Mouse (Mus musculus) layer of hippocampus, adult 2 months (tissue): ENCODE data around the gene Enox1. TPM values are rescaled to one million over a fixed set of nuclear protein-coding genes. Genes with fewer than 3 reads are reported as not detected.
A peak's percentile ranks its signal among the peaks of the same experiment; 100 is the strongest.

Experiments used
- DNase-seq, 2 experiments: peaks; one replicate each; pipeline ENCODE4 v3.0.0; 2022; ENCODE audit warnings: low spot score in 2 of 2
- H3K27ac ChIP-seq: fragments of 200-600 bp; 2 replicates; pipeline ENCODE4 v1.8.1; 2022
- H3K4me3 ChIP-seq: fragments of 200-600 bp; 2 replicates; pipeline ENCODE4 v1.8.1; 2022; ENCODE audit warnings: mild to moderate bottlenecking
- CTCF ChIP-seq: fragments of 200-600 bp; conservative IDR thresholded peaks from 2 replicates; pipeline ENCODE4 v1.8.1; 2022; ENCODE audit warnings: antibody characterized with exemption, mild to moderate bottlenecking, moderate library complexity
- total RNA-seq, 2 experiments: library from RNA; stranded (reverse); gene quantifications; 2 replicates each; pipeline ENCODE4 v1.2.3; 2021

Enox1 gene
- total RNA-seq, 2 experiments from 2014 or later = 61.3 to 67.7 TPM

GRCm38 (mm10) chr14:77636931-77637330, 480.4 kb downstream of the Enox1 start:
- no peak overlapping the region for H3K27ac ChIP-seq
- TF ChIP-seq CTCF = no peak
- peak; percentile 30 to 47 for DNase-seq
- H3K4me3 ChIP-seq = no peak overlapping the region

- TF ChIP-seq CTCF = no peak
- DNase-seq = no peak
These were observed 481.6 kb downstream of the Enox1 start for GRCm38 (mm10) chr14:77638148-77638547.

GRCm38 (mm10) chr14:77638616-77639015, 482.1 kb downstream of the Enox1 start:
- Histone ChIP-seq H3K4me3 (no peak overlapping the region), H3K27ac (no peak overlapping the region)
- no peak for TF ChIP-seq CTCF
- no peak for DNase-seq

More at GRCm38 (mm10) chr14:77638148-77638547, 481.6 kb downstream of the Enox1 start:
- Histone ChIP-seq H3K4me3 (no peak overlapping the region), H3K27ac (no peak overlapping the region)

DNA sequence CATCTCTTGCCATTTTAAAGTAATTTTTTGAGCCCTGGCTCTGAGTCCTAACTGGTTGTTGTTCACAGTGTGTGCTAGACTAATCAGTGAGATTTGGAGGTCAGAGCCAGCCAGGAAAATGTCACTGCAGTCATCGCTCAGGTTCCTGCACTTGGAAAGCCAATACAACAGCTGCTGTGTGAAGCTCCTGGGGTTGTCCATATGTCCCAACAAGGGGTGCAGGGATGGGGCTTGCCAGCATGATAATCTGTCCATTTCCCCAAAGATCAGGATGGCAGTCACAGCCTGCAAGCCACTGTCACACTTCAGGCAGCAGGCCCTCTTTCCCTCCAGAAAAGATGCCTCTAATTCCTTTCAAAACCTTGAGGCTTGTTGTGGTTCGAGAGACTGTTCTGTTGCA, 483.0 kb downstream of the Enox1 start:
- DNase-seq = no peak
- no peak overlapping the region for H3K4me3 ChIP-seq
- TF ChIP-seq CTCF = no peak
- H3K27ac ChIP-seq = no peak overlapping the region

DNA sequence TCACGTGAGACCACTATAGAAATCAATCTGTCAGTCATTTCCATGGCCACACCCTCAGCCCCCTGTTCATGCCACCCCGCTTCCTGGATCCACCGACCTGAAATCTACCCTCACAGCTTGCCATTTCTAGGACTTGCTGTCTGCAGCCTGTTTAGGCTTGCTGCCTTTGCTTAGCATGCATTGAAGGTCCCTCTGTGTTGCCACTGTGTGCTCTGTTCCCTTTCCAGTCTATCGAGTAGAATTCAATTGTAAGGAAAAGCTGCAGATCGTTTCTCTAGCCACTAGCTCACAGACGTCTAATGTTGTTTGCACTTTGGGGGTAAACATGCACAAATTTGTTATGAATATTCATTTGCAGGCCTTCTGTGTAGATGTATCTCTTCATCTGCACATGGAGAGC, 485.8 kb downstream of the Enox1 start:
- TF ChIP-seq CTCF = no peak
- no peak overlapping the region for H3K4me3 ChIP-seq
- DNase-seq = no peak
- H3K27ac ChIP-seq = peak overlapping the region; percentile 48

DNA sequence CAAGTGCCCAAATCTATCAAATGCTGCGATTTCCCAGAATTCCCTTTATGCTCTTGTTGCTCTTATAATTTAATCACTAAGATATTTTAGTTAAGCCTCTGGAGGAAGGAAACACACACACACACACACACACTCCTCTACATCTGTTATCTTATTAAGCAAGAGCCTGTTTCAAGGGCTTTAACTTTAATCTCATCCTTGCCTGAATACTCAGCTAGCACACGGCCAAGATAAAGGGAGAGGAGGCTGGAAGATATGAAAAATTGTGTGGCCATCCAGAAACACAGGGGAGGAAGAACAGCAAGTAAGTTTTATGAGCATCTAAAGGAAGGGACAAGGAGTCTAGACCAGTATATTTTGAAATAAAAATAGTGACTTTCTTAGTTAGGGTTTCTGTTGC, 489.6 kb downstream of the Enox1 start:
- DNase-seq = no peak
- no peak overlapping the region for H3K4me3 ChIP-seq
- no peak overlapping the region for H3K27ac ChIP-seq
- TF ChIP-seq CTCF = no peak

GRCm38 (mm10) chr14:77647017-77647416, 490.5 kb downstream of the Enox1 start:
- Histone ChIP-seq H3K4me3 (no peak overlapping the region), H3K27ac (0 out of 2 replicates have a peak overlapping the region, but pooled peaks have one; percentile 32)
- DNase-seq = no peak
- no peak for TF ChIP-seq CTCF

DNA sequence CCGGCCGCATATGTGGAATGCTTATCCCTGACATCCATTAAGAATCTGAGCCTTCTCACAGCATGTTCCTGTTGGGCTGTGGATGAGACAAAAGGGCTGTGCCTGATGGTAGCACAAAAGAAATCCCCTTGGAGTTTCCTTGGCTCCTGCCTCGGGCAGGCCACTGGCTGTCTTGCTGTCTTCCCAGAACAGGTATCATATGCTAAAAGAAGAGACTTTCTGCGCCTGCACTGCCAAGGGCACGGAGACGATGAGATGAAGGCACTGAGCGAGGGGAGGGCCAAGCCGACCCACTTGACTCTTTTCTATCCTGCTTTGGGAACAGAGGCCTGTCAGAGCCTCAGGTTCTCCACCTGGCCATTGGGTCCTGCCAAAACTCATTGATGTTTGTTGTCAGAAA, 491.7 kb downstream of the Enox1 start:
- Histone ChIP-seq H3K4me3 (no peak overlapping the region), H3K27ac (peak overlapping the region; percentile 80; the same call in 1 of the 2 replicates)
- TF ChIP-seq CTCF = no peak
- DNase-seq = no peak

DNA sequence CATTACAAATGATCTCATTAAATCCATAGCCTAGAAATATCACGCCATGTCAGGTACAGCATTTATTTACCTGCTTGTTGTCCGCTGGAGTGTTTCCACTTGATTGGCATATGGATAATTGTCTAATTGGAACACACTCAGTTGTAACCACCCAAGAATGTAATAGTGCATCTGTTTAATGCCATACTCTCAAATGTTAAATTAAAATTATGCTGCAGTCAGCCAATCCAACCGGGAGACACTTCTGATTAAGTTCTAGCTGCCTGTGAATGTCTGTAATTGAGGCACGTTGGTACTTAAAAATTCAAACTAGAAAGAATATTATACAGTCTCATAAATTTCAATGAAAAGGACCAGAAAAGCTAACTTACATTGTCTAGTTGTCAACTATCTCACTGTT, 502.2 kb downstream of the Enox1 start:
- H3K4me3 ChIP-seq = no peak overlapping the region
- no peak for TF ChIP-seq CTCF
- 0 out of 2 replicates have a peak overlapping the region, but pooled peaks have one; percentile 18 for H3K27ac ChIP-seq
- DNase-seq = no peak

GRCm38 (mm10) chr14:77662273-77662672, 505.7 kb downstream of the Enox1 start:
- DNase-seq = no peak
- Histone ChIP-seq H3K4me3 (no peak overlapping the region), H3K27ac (no peak overlapping the region)
- TF ChIP-seq CTCF = no peak

DNA sequence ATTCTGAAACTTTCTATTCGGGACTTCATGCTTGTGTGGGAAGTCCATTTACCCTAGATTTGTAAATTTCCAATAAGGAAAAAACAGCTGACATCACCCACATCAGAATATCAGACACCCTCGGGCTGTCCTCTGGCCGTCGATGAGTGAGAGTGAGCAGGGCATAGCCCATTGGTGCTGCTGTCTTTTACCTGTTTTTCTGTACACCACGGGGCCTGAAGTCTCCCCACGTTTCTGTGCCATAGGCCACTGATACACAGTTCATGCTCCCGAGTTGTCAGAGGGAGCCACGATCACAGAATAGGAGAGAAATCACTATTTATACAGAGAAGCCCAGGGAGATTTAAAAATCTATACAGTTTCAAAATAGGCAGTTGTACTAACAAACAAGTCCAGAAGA, 506.4 kb downstream of the Enox1 start:
- no peak overlapping the region for H3K4me3 ChIP-seq
- no peak for DNase-seq
- H3K27ac ChIP-seq = no peak overlapping the region
- TF ChIP-seq CTCF = no peak

DNA sequence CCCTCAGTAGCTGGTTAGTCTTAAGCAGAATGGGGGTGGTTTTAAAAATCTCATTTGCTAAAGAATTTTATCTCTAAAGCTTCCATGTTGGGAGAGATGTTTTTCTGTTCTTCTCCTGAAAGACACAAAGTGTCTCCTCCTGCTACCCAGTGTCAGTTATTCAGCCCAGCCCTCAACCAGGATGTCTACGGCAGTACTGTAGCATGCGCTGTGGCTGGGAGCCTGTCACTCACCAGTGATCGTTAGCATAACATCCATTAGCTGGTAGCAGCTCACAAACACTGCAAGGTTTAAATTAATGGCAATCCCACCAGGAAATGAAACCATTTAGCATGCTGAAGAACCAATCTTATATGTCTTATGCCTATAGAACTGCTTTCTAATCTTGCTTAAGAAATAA, 511.5 kb downstream of the Enox1 start:
- no peak for TF ChIP-seq CTCF
- Histone ChIP-seq H3K4me3 (no peak overlapping the region), H3K27ac (no peak overlapping the region)
- DNase-seq = no peak

DNA sequence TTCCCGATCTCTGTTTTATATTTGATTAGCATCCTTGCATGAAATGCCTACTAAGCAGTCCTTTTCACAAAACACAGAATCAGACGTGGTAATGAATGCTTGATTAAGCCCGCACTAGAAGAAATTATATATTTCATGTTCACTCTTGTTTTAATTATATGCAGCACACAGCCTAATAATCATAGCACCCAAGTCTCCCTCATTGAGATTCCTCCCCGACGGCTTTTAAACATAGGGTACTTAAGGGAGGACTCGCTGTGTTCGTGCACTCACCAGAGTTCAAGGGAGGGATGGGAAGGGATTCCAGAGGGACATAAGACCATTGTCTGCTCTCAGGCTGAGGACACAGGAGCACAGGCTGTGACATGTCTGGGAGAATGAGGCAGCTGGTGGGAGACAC, 512.9 kb downstream of the Enox1 start:
- TF ChIP-seq CTCF = no peak
- Histone ChIP-seq H3K27ac (no peak overlapping the region), H3K4me3 (no peak overlapping the region)
- DNase-seq = no peak

DNA sequence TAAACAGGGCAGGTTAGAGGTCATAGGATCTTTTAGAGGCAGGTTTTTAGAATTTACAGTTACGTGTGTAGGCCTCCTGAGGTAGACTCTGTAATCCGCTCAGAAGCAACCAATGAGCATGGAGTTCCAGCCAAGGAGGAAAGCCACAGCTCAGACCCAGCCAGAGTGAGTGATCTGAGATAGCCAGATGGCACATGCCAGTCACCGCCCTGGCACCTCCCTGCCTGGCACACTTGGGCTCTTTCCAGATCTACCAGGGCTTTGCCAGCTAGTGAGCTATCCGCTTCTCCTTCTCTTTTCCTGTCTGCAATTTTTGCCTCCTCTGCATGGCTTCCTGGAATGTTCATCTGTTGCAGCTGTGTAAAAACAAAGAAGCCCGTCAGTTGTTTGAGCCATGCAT, 514.4 kb downstream of the Enox1 start:
- TF ChIP-seq CTCF = no peak
- Histone ChIP-seq H3K4me3 (no peak overlapping the region), H3K27ac (peak overlapping the region; percentile 10; the same call in 1 of the 2 replicates)
- peak; percentile 59 to 69 for DNase-seq

- TF ChIP-seq CTCF = no peak
- Histone ChIP-seq H3K4me3 (no peak overlapping the region), H3K27ac (no peak overlapping the region)
- DNase-seq = no peak
These were observed 515.4 kb downstream of the Enox1 start for GRCm38 (mm10) chr14:77671961-77672360.
